Mouse (Mus musculus) frontal cortex, postnatal 14 days (tissue): ENCODE data around the gene Olfr31.
A peak's percentile ranks its signal among the peaks of the same experiment; 100 is the strongest.

Experiments
- DNase-seq, 2 experiments: peaks; one replicate each; pipeline ENCODE4 v3.0.0; 2022; ENCODE audit warnings: low spot score in 2 of 2

Olfr31 gene

GRCm38 (mm10) chr14:14322528-14322927, at the start of gene Olfr31:
TSS of gene Olfr31 (plus strand) at chr14:14322828.
- DNase-seq, result no peak

GRCm38 (mm10) chr14:14294426-14294825, 28.2 kb upstream of the Olfr31 start:
- no peak for DNase-seq

- no peak for DNase-seq
Observed at GRCm38 (mm10) chr14:14308938-14309337, 13.7 kb upstream of the Olfr31 start.

- no peak for DNase-seq
Observed at GRCm38 (mm10) chr14:14309416-14309815, 13.2 kb upstream of the Olfr31 start.

GRCm38 (mm10) chr14:14345113-14345871, 22.7 kb downstream of the Olfr31 start:
- peak; percentile 77 to 82 for DNase-seq

GRCm38 (mm10) chr14:14345948-14346812, 23.6 kb downstream of the Olfr31 start, which contains the start of gene Il3ra:
TSS of gene Il3ra (plus strand) at chr14:14346275.
- DNase-seq, result peak; percentile 58 to 67

GRCm38 (mm10) chr14:14346813-14347100, 24.1 kb downstream of the Olfr31 start:
- no peak for DNase-seq

- DNase-seq, result peak in 1 of 2 experiments; percentile 58
Observed at GRCm38 (mm10) chr14:14347151-14347835, 24.7 kb downstream of the Olfr31 start.

GRCm38 (mm10) chr14:14347836-14348621, 25.4 kb downstream of the Olfr31 start:
- DNase-seq, result peak; percentile 57 to 71

GRCm38 (mm10) chr14:14348674-14349401, 26.2 kb downstream of the Olfr31 start:
- peak in 1 of 2 experiments; percentile 29 for DNase-seq

- DNase-seq, result peak in 1 of 2 experiments; percentile 39
Observed at GRCm38 (mm10) chr14:14349485-14350262, 27.0 kb downstream of the Olfr31 start.

GRCm38 (mm10) chr14:14350263-14351147, 27.9 kb downstream of the Olfr31 start:
- no peak for DNase-seq

GRCm38 (mm10) chr14:14351148-14351455, 28.5 kb downstream of the Olfr31 start:
- DNase-seq, result no peak

GRCm38 (mm10) chr14:14351721-14352590, 29.3 kb downstream of the Olfr31 start:
- no peak for DNase-seq

GRCm38 (mm10) chr14:14352606-14353005, 30.0 kb downstream of the Olfr31 start:
- no peak for DNase-seq

- no peak for DNase-seq
Observed at GRCm38 (mm10) chr14:14353081-14353732, 30.6 kb downstream of the Olfr31 start.

- no peak for DNase-seq
Observed at GRCm38 (mm10) chr14:14353740-14354510, 31.3 kb downstream of the Olfr31 start.
